Mouse (Mus musculus): ENCODE measurements around the gene Pnpla2. TPM values are rescaled to one million over a fixed set of nuclear protein-coding genes. Genes with fewer than 3 reads are reported as not detected.

Gene Pnpla2
- total RNA-seq, 2 experiments from 2014 or later: 119 to 151 TPM

DNA sequence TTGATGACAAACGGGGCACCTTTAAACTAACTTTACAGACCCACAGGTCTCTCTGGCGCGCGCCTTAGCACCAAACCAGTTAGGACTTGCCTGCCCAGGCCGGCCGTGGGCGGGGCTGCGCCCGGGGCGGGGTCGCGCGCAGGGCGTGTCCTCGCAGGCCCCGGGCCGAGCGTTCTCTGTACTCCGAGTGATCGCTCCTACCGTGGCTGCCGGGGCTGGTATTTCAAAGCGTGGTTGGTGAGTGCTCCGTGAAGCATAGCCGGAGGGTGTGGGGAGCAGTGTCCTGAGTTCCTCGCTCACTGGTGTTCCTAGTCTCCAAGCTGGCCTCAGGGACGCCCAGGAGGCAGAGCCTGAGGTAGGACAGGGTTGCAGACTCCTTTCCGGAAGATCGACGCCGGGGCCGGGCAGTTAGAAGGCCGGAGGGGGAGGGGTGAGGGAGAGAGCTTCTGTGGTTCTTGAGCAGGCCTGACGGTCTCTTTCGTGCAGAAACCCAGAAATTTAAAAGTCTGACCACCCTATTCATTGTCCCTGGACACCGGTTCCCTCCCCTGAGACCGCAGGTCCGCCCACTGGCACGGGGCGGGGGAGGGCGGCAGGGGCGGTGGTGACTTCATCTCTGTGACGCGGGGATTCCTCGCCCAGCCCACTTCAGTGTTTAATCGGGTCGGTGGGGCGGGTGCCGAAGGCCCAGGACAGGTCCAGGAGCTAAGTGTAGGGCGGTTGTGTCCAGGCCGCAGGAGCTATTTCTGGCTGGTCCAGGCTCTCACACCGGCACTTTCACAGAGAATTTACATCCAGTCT, 12.4 kb downstream of the Pnpla2 start, which contains the start of gene Cd151:
Gene Cd151 (plus strand): TSS at position 163 of the 801 bp plus-strand sequence.
- DNase-seq: peak; percentile 88

DNA sequence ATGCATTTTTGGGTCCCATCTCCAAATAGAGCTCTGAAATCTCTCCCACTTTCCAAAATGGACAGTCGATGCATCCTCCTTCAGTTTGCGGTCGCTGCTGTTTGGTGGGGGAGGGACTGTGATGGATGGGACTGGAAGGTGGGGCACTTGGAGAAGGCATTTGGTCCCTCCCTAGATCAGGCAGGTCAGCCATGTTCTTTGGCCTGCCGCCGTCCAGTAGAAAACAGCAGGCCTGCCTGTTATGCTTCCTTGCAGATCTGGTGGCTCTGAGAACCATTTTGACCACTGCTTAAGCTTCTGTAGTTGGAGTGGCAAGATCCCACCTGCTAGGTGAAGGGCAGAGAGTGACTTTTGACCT, 13.1 kb downstream of the Pnpla2 start:
- no peak for DNase-seq

DNA sequence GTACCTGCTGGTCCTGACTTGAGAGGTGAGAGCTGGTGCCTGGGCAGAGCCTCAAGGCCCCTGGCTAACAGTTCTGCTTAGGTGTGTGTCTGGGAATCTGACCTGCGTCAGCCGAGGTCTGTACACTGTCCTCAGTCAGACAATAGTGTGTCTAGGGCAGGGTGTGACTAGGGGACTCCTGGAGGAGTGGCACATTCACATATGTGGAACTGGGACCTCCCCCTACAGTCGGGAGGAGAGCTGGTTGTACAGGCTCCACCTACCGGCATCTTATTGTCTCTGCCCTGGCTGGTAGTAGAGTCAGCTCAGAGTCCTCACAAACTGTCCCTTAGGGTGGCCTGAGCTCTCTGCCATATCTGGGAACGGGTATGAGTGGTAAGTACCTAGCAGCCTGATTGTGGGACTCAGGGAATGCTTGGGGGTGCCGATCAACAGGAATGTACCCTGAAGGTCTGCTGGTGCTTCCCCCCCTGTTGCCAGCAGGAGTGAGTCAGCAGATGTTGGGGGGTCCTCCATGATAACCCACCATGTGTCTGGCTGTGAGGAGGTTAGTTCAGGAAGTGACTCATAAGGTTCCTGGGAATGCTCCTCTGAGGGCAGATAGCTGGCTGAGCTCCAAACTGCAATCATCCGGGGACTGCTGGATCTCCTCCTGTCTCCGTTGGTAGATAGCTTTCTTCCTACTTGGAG, 13.7 kb downstream of the Pnpla2 start:
- peak; percentile 56 for DNase-seq

- no peak for DNase-seq
Measured at GRCm38 (mm10) chr7:141469352-141469751, 14.4 kb downstream of the Pnpla2 start.

GRCm38 (mm10) chr7:141469901-141470636, 15.1 kb downstream of the Pnpla2 start:
- DNase-seq: no peak

DNA sequence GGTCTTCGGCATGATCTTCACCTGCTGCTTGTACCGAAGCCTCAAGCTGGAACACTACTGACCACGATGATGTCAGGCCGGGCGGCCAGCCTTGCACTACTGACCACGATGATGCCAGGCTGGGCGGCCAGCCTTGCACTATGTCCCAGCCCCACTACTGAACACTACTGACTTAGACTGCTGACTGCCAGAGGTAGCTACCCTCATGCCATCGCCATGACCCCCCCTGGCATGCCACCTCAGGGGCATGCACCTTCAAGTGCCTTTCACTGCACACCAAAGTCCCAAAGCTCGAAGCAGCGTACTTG, 15.6 kb downstream of the Pnpla2 start:
- DNase-seq: peak; percentile 5

- peak; percentile 2 for DNase-seq
Measured at GRCm38 (mm10) chr7:141471236-141471635, 16.2 kb downstream of the Pnpla2 start.

DNA sequence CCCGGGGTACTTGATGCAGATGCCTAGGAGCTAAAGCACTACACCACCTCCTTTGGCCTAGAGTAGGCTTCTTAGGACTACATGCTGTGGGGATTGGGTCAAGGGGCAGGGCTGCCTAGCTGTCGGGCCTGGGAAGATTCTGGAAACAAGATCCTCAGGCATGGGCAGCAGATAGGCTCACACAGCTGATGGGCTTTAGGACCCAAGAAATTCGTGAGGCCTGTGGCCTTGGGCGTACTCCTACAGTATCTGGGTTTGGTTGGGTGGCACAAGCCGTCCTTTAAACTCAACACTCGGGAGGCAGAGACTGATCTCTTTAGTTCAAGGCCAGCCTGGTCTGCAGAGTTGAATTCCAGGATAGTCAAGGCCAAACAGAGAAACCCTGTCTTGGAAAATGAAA, 17.2 kb downstream of the Pnpla2 start:
- no peak for DNase-seq

GRCm38 (mm10) chr7:141472763-141473162, 17.8 kb downstream of the Pnpla2 start:
- DNase-seq: no peak

DNA sequence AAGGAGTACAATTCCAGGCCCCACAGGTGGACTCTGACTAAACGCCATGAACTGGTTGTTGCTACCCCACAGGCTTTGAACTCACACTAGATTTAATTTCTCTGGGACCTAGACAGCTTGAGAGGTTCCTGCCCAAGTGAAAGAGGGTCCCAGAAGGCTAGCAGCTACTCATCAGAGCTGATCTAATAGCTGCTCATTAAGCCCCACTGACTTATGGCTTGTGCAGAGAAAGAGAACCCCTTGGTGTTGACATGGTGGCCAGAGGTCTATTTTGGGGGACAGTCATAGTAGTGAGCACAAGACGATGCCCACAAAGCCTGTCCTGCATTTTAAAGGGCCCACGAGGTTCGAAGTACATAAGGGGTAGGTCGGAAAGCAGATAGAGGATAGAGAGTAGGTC, 19.2 kb downstream of the Pnpla2 start:
- DNase-seq: no peak

DNA sequence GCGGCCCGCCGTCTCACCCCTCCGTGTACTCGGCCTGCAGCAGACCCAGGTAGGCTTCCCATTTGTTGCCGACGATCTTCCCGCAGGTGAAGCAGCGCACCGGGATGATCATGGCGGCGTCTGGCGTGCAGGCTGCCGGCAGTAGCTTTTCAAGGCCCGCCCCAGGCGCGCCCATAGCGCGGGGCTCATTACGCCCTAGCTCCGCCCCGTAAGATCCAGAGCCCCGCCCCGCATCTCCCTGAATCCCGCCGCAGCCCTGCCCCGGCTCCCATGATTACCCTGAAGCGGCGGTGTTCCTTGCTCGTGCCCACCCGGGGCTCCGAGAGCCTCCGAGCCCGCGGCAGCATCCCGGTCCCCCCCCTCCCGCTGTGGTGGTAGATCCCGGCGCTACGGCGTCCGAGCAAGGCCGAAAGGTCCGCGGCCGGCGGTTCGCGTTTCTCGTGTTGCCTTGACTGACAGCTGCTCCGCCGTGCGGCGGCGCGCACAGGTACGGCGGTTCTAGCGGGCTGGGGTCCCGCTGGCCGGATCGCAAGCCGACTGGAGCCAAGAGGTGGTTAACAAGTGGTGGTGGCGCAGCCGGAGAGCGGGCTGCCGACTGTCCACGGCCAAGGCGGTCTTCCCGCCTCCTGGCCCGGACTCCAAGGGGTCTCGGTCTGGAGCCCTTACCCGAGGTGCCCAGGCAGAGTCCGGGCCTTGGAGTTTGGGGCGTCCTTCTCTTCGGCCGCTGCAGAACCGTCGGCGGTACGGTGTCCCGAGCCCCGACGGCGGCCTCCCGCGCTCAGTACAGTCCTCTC, 20.2 kb downstream of the Pnpla2 start, which contains the start of the genes Polr2l and Tspan4:
Gene Polr2l (minus strand): TSS at position 122 of the 794 bp plus-strand sequence.
Gene Tspan4 (plus strand): TSS at position 230 of the 794 bp plus-strand sequence.
- DNase-seq: peak; percentile 82

- DNase-seq: no peak
Measured at GRCm38 (mm10) chr7:141475805-141476158, 20.8 kb downstream of the Pnpla2 start.

DNA sequence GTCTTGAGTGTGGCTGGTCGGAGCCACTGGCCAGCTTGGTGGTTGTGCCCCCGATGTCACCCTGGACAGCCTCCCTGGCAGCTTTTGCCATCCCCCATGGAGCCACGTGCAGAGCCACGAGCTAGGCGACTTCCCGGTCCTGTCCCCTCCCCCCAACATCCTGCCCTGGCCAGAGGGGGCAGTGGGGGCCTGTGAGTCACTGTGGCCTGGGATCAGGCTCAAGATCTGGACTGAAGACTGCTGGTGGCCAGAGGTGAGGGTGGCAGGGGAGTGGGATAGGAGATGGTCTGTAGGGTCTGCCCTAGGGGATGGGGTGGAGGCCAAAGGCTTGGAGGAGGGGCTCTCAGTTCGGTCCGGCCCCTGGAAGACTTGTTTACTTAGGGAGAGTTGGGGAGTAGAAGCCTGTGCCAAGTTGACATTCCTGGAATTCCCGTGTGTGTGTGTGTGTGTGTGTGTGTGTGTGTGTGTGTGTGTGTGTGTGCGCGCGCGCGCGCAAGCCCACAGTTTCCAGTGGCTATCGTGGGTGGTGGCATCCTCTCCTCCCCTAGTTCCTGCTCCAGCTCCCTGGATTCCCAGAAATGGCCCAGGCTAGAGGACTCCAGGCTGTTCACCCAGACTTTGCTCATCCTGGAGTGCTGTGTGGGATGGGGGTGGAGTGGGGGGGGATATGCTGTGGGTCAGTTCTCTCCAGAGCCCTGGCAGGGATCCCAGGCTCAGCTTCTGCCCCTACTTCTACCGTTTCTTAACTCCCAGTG, 21.4 kb downstream of the Pnpla2 start:
- peak; percentile 73 for DNase-seq

GRCm38 (mm10) chr7:141476981-141477370, 22.0 kb downstream of the Pnpla2 start:
- no peak for DNase-seq

DNA sequence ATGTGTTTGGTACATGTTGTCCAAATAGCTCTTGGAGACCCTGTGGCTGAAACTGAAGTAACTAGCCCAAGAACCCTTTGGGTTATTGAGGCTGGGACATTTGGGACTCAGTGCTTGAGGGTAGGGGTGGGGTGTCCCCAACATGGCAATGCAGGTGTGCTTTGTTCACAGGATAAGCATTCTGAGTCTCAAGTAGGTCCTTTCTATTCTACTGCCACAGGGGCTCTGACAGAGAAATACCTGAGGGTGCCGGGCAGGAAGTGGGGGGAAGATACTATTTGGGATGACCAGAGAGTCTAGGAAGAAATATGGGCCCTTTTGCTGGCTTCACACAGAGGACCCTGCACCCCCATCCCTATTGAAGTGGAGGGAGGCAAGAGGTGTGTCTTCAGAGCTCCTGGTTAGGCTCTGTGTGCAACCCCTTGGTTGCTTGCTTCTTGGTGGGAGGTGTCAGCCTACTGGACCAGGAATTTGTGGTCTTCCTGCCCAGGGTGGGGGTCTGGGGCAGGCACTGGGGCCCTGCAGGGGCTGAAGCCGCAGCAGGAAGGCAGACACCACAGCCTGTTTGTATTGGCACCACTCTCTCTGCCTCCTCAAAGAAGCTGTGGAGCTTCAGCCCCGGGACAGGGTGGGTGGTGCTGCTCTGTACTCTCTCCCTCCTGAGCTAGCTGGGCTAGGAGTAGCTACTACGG, 22.7 kb downstream of the Pnpla2 start:
- DNase-seq: no peak

DNA sequence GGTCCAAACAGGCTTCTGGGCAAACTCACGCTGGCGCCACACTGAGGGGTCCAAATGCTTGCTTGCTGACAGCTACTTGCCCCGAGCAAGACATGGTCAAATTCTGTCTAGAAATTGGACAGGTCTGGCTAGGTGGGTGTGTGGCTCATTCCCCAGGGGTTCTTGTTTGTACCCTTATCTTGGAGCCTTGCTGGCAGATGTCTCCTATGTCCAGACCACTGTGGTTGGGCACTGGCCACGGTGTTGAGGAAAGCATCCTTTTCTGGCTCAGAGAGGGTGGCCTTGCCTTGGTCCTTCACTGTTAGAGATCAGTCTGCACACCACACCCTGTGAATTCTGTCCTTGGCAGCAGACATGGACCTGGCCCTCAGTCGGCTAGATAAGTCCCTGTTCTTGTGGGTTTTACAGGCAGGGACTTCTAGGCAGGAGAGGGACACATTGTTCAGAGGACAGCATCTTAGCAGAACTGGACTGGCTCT, 23.3 kb downstream of the Pnpla2 start:
- no peak for DNase-seq

DNA sequence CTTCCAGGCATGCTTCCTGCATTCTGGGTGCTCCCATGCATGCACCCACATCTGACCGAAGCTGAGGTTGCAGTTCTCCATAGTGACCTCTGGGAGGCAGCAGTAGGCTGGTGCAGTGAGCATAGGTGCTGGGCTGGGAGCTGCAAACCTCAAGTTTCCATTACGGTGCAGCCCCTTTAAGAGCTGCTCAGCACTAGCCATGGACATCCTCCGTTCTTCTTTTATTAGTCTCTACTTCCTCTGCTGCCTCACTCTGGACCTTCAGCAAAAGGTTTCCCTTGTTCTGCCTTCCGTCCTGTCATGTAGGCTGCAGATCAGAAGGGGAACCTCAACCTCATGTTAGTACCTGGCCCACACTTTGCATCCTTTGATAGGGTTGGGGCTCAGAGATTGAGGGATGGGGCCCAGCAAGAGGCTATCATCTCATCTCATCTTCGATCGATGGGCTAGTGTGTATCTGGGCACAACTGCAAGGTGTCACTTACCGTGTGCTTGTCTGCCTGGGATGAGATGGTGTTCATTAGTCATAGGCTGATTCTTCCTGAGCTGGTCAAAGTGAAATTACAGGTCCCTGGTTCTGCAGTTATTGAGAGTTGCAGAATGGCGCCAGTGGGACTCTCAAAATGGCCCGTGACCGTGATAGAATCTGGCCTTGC, 26.0 kb downstream of the Pnpla2 start:
- peak; percentile 55 for DNase-seq

GRCm38 (mm10) chr7:141481498-141482401, 26.8 kb downstream of the Pnpla2 start:
- DNase-seq: no peak

GRCm38 (mm10) chr7:141482531-141483024, 27.6 kb downstream of the Pnpla2 start:
- DNase-seq: no peak
